Mouse (Mus musculus) frontal cortex, postnatal 36 days (tissue): Measurements from ENCODE around the gene Epn2.
A peak's percentile ranks its signal among the peaks of the same experiment; 100 is the strongest.
"Not testable (repeated sequence)": the region's sequence is repeated elsewhere in the genome, so short reads cannot be mapped to it uniquely, and the experiment has no call there.

Experiments used
- DNase-seq, 2 experiments: peaks; one replicate each; pipeline ENCODE4 v3.0.0; 2022; ENCODE audit warnings: low spot score in 2 of 2

Gene Epn2

DNA sequence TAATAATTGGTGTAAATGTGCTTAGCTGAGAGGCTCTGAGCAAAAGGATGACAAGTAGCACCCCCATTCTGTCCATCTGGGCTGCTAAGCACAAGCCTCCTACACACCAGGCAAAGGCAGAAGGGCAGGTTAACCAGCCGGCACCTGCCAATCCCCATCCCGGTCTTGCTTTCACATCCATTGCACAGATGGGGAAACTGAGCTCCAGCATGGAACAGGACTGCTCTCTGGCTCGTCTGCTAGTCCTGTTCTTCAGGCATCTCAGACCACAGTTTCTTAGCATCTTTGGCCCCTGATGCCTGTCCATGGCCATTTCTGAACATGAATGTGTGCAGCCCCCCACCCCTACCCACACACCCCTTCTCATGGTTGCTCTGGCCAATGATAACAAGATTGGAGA, 12.6 kb upstream of the Epn2 start:
- DNase-seq, result no peak

- no peak for DNase-seq
These were observed 11.2 kb upstream of the Epn2 start for GRCm38 (mm10) chr11:61590516-61591213.

GRCm38 (mm10) chr11:61585421-61585820, 5.9 kb upstream of the Epn2 start:
- no peak for DNase-seq

- DNase-seq, result no peak
These were observed 5.3 kb upstream of the Epn2 start for GRCm38 (mm10) chr11:61584830-61585229.

DNA sequence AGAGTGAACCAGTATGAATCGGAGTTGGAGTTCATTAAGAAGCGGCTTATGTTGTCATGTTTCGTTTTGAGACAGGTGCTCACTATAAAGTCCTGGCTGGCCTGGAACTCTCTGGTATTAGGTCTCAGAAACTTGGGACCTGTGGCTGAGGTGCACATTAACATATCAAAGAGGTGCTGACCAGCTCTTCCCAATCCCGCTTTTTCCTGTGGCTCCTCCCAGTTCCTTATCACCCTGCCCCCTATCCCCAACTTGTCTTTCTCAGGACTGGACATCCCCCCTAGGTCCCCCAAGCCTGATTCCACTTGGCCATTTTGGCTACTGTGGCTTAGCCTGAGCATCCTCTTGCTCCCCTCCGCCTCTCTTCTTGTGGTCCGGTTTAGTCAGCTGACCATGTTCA, 4.6 kb upstream of the Epn2 start:
- no peak for DNase-seq

DNA sequence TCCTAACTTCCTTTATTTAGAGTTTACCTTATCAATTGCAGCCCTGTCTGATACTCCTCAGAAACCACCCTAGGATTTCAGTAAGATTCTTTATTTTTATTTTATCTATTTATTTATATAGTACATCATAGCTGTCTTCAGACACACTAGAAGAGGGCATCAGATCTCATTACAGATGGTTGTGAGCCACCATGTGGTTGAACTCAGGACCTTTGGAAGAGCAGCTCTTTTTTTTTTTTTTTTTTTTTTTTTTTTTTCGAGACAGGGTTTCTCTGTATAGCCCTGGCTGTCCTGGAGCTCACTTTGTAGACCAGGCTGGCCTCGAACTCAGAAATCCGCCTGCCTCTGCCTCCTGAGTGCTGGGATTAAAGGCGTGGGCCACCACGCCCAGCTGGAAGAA, 3.3 kb upstream of the Epn2 start:
- DNase-seq, result not testable (repeated sequence)

DNA sequence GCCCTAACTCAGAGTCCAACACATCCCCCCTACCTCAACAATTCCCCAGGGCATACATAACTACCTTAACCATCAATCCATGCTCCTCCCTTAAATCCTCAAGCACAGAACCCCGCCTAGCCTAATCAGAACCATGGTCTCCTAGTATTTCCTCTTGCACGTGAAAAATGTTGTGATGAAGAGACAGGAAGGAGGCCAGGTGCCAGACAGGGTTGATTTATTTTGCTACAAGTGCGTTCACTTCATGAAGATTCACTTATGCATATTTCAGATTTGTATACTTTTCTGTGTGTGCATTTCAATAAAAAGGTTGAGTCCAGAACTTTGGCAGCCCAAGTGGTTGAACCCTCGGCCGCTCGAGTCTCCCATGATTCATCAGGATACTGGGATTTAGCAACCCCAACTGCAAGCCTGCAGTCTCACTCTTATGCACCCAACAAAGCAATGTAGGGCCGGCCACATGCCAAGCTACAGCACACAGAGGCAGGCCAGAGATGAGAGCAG, 443 bp upstream of the Epn2 start:
- no peak for DNase-seq

GRCm38 (mm10) chr11:61578541-61578982, 925 bp downstream of the Epn2 start:
- DNase-seq, result no peak

GRCm38 (mm10) chr11:61577991-61578390, 1.5 kb downstream of the Epn2 start:
- no peak for DNase-seq

- DNase-seq, result no peak
These were observed 2.1 kb downstream of the Epn2 start for GRCm38 (mm10) chr11:61577349-61577748.

DNA sequence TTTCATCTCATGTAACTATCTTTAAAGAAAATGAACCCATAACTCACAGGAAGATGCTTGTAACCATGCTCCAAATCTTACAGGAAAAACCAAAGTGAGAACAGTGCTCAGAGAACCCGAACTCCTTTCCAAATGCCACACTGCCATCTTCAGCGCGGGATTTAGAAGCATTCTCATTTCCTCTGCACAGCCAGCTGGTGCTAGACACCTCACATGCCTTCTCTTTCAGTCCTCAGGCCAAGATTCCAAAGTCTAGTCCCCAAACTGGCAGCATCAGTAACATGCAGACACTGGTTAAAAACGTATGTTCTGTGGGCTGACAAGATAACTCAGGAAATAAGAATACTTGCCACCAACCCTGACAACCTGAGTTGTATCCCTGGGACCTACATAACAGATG, 6.2 kb downstream of the Epn2 start:
- peak in 1 of 2 experiments; percentile 62 for DNase-seq

DNA sequence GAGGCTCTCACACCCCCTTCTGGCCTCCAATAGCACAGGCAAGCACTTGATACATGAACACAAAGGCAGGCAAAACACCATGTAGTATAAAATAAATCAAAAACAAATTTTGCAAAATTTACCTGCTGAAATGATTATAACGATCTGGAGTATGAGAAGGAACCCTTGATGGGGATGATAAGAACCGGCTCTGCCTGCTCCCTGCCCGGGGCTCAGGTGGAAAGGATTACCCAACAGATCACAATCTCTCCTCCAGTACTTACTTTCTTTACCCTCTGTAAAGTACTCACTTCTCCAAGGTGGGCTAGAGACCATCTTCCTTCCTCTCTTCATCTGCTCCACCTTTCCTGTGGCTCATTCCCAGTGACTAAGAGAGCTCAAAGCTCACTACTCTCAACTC, 8.3 kb downstream of the Epn2 start:
- no peak for DNase-seq

DNA sequence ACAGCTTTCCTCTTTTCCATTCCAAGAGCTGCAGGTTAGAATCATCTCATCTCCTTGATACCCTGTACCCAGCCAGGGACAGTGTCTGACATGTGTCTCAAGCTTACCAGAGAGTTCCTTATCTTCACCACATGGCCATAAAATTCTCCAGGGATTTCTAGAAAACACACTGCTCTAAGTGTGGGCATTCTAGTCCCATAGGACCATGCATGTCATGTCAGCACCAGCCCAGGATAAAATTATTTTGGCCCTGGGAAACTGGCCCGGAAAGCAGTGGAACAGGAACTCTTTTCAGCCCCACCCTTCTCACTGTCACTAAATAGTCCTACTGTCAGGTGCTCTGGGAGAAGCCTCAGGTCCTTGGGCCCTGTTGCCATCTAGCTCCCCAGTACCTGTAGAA, 9.8 kb downstream of the Epn2 start:
- no peak for DNase-seq

DNA sequence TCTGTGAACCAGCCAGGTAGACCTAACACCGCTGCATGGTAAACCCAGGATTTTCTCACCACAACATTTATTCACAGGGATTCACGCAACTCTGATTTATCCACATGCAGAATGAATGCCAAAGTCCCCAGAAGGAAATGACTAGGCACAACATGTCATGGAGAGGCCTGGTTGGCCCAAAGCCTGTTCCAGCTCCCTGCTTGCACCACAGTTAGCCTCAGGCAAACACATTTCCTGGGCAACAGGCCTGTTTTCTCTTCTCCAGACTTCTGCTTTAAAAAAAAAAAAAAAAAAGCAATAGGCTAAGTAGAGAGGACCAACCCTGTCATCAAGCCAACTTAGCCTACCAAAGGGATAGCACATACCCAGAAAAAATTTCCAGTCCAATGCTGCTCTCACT, 14.9 kb downstream of the Epn2 start:
- DNase-seq, result no peak

DNA sequence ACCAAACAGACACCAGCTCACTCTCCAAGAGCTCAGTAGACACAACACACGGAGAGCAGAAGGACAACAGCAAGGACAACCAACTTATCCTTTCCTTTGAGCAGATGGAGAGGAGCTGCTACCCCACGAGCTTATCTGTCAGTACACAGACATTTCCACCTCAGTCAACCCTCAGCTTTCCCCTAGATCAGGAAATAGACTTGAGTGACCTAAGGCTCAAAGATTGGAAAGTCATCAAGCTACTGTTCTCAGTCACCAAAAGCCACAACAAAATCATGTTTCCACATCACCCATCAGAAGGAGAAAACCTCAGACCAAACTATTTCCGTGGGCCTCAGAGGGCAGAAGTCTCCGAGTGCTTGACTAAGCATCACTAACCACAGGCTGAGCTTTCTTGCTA, 15.5 kb downstream of the Epn2 start:
- DNase-seq, result no peak

DNA sequence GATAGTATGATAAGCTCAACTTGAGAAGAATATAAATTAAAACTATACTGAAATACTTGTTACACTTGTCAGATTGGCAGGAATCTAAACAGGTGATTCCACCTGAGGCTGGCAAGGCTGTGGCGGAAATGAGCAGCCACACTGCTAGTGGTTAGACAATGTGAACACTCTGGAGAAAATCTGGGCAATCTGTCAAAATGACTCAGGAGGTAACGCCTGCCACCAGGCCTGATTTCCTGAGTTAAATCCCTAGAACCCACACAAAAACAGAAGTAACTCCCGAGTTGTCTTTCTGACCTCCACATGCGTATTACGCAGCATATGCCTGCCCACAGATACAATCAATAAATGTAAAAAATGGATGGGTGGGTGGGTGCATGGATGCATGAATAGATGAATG, 17.1 kb downstream of the Epn2 start:
- no peak for DNase-seq

DNA sequence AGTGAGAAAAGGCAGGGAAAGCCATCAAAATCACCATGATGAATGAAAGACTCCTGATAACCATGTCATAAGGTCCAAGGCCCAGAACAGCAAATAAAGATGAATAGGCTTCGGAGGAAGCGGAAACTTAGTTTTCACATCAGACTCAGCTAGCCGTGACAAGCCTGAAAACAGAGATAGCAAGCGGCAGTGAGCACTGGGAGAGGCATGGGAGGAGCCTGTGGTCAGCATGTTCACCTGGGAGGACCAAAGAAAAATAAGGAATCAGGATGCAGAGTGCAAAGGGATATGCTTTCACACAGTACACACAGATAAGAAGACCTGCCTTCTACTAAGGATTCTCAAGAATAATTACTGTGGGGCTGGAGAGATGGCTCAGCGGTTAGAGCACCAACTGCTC, 19.9 kb downstream of the Epn2 start:
- DNase-seq, result no peak

- peak in 1 of 2 experiments; percentile 36 for DNase-seq
These were observed 26.3 kb downstream of the Epn2 start for GRCm38 (mm10) chr11:61553015-61553754.

DNA sequence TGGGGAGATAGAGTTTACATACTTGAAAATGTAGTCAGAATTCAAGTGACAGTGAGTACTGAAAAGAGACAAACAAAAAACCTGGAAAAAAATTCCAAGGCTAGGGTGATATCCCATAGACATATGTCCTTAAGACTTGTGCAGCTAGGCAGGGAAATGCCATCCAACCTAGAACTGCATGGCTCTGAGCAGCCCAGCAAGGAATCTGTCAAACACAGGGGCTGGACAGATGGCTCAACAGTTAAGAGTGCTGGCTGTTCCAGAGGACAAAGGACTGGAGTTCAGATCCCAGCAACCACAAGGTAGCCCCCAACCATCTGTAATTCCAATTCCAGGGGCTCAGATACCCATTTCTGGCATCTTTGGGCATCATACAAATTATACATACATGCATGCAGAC, 28.9 kb downstream of the Epn2 start:
- DNase-seq, result no peak

- DNase-seq, result no peak
These were observed 31.8 kb downstream of the Epn2 start for GRCm38 (mm10) chr11:61547710-61548109.

GRCm38 (mm10) chr11:61546452-61546851, 33.0 kb downstream of the Epn2 start:
- no peak for DNase-seq

DNA sequence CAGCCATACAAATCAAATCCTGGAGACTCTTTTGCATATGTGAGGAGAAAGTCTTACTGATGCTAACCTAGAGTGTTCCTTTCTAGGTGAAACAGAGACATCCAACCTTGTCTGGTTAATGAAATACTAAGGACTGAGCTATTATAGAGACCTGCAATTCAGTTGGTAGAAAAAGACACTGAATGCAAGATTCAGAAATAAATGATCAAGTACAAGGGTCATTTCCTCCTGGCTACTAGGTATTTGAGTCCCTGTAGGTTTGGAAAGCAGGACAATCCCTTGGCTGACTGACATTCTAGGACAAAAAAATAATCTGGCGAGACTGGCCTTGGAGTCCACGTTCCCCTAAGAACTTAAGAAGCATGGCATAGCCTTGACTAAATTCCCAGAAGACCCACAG, 33.9 kb downstream of the Epn2 start:
- no peak for DNase-seq

DNA sequence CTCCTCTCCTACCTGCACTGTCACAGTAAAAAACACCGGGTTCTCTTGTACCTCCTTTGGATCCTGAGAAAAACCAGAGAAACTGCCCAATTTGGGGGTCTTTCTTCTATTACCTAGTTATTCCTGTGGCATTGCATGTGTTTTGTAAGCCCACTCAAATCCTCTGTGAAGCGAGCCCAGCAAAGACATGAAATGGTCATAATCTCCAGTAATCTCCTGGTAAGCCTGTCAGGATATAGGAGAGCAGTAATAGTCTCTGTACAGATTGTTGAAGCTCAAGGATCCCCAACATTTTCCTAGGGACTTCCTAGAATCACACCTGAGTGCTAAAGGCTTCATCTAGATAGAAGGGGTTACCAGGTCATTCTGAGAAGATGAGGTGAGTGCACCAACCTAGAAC, 38.4 kb downstream of the Epn2 start:
- DNase-seq, result no peak
